Mouse (Mus musculus) left cerebral cortex, postnatal 4 days (tissue): Measurements from ENCODE around the gene Snapc5. TPM values are rescaled to one million over a fixed set of nuclear protein-coding genes. Genes with fewer than 3 reads are reported as not detected.
"Not testable (repeated sequence)": the region's sequence is repeated elsewhere in the genome, so short reads cannot be mapped to it uniquely, and the experiment has no call there.

Source experiments
- DNase-seq: peaks from one replicate; pipeline ENCODE4 v3.0.0-alpha.2; 2022
- intact Hi-C: fragments of 180-260 bp; cut with DNase I; formaldehyde crosslinking; loops from one replicate; pipeline ENCODE4 v1.15.1; 2025
- total RNA-seq, 2 experiments: library from RNA; stranded (reverse); gene quantifications; 2 replicates each; pipeline ENCODE4 v1.2.3; 2021

Gene Snapc5
- total RNA-seq, 2 experiments from 2014 or later = 18.3 to 18.8 TPM

- intact Hi-C loops = no loop called here
- DNase-seq = no peak
Observed at GRCm38 (mm10) chr9:64198068-64198762, 19.1 kb downstream of the Snapc5 start.

GRCm38 (mm10) chr9:64198763-64199418, 19.8 kb downstream of the Snapc5 start:
- intact Hi-C loops, DNase-seq: not testable (repeated sequence)

DNA sequence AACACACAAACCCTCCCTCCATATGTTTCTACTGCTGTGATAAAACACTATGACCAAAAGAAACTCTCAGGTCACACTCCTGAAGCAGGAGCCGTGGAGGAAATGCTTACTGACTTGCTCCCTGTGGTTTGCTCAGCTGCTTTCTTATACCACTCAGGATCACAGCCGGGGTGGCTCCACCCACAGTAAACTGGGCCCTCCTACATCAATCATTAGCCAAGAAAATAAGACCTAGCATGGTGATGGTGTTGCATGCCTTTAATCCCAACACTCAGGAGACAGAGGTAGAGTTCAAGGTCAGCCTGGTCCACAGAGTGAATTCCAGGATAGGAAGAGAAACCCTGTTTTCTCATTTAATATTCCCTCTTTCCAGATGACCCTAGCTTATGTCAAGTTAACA, 20.8 kb downstream of the Snapc5 start:
- DNase-seq = no peak
- intact Hi-C loops = loop anchor here (10.0 kb wide), 1 partner anchor 55 kb away; the partner anchor contains the start of gene Map2k1

DNA sequence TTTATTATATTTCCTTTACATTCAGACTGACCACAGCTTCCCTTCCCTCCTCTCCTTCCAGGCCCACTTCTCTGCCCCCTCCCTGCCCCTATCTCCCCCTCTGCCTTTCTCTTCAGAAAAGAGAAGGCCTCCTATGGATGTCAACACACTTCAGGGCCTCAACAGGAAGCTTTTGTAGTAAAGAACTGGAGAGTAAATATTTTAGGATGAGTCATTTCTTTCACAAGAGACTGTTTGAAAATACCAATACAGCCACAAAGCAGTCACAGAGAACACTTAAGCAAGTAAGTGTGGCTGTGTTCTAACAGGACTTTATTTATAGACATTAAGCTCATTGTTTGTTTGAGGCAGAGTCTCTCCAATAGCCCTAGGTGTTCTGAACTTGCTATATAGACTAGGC, 23.3 kb downstream of the Snapc5 start:
- intact Hi-C loops = loop anchor here (10.0 kb wide), 1 partner anchor 52 kb away; the partner anchor contains the start of gene Map2k1
- no peak for DNase-seq

DNA sequence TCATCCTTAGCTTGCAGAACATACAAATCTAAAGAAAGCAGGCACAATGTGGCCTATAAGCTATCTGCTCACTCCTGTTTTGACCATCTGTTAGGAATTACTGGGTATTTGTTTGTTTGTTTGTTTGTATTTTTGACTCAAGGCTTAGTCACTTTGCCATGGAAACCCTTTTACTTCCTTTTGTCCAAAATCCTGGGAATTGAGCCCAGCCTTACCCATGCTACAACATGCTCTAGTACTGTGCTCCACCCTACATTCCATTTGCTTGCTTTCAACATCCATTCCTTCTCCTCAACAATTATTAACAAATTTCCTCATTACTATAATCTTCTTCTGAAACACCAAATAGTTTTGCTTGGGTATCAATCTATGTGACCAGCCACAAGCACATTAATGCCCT, 23.8 kb downstream of the Snapc5 start:
- intact Hi-C loops = loop anchor here (10.0 kb wide), 1 partner anchor 52 kb away; the partner anchor contains the start of gene Map2k1

GRCm38 (mm10) chr9:64207509-64208084, 28.5 kb downstream of the Snapc5 start:
- DNase-seq = no peak
- intact Hi-C loops = loop anchor here (10.0 kb wide), 1 partner anchor 47 kb away; the partner anchor contains the start of gene Map2k1

More for the DNA sequence above, 23.8 kb downstream of the Snapc5 start:
- DNase-seq = no peak

DNA sequence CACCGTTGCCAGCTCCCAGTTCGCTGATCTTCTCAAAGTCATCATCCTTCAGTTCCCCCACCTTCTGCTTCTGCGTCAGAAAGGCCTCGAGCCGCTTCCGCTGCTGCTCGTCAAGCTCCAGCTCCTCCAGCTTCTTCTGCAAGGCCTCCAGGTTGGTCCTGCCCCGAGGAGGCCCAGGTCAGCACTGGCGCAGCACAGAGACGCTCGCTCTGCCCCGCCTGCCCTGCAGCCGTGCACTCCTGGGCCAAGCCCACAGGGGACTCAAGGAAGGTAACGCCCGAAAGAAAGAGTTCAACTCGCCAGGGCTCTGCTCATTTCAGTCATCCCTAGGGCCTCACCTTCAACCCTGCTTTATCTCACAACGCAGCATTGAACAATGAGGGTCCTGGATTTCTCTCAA, 35.4 kb downstream of the Snapc5 start:
- intact Hi-C loops = no loop called here
- DNase-seq = no peak

- intact Hi-C loops = no loop called here
- no peak for DNase-seq
Observed at GRCm38 (mm10) chr9:64216090-64216489, 37.0 kb downstream of the Snapc5 start.

DNA sequence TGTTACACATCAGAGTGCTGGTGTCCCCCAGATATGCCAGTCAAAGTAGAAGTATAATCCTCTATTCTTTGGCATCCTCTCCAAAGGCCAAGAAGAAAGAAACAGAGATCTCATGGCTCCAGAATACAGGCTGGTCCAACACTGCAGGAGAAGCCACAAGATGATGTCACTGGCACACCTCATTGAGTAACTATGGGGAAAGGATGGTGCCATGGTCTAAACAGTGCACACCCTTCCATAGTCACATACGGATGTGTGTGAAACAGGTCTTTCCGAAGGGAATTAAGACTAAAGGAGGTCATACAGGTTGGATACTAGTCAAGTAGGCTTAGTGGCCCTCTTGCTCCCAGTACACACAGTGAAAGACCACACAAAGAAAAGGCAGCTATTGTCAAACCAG, 37.6 kb downstream of the Snapc5 start:
- intact Hi-C loops = no loop called here
- no peak for DNase-seq

DNA sequence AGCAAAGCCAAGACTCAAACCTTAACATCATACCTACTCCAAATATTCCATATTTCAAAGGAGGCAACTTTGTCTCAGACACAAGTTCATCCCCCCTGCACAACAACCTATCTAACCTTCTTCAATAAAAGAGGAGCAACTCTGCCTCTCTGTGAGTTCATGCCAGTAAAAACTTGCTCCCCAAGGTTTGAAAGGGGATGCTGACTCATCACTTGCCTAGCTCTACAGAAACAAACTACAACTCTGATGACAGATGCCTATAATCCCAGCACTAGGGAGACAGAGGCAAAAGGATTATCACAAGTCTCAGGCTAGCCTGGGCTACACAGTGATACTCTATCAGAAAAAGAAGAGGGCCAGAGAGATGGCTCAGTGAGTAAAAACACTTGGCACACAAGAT, 38.8 kb downstream of the Snapc5 start:
- no peak for DNase-seq
- intact Hi-C loops = no loop called here

DNA sequence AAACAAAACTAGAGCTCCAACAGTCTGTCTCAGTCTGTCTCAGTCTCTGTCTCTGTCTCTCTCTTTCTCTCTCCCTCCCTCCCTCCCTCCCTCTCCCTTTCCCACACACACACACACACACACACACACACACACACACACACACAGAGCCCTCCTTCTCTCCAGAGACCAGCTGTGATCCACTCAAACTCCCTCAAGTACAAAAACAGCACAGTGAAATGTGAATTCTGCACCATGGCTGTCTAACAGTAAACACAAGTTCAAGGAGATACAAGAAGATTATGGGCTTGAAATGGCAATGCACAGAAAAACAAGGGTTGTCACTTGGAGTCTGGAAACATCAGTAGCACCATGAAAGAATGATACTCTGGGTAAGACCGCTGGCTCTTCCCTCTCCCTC, 40.2 kb downstream of the Snapc5 start:
- intact Hi-C loops = no loop called here
- DNase-seq = no peak

DNA sequence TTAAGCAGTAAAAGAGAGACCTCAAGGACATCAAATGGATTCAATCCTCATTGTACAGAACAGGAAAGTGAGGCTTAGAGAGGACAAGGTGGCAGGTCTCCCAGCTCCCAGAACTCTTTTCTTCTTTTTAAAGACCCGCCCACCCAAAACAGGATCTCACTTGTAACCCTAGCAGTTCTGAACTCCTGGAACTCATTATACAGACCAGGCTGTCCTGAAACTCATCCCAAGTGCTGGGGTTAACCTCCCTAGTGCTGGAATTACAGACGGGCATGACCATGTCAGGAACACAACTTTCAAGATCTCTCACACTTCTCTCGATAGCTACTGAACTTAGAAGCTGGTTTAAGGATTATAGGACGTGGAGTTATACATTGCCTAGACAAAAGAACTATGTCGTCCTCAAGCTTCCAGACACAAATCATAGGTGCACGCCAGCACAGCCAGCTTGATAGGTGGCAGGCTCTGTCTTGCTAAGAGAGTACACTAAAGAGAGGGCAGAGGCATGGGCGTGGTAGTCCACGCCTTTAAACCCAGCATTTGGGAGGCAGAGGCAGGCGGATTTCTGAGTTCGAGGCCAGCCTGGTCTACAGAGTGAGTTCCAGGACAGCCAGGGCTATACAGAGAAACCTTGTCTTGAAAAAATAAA, 40.8 kb downstream of the Snapc5 start:
- intact Hi-C loops = no loop called here
- no peak for DNase-seq

DNA sequence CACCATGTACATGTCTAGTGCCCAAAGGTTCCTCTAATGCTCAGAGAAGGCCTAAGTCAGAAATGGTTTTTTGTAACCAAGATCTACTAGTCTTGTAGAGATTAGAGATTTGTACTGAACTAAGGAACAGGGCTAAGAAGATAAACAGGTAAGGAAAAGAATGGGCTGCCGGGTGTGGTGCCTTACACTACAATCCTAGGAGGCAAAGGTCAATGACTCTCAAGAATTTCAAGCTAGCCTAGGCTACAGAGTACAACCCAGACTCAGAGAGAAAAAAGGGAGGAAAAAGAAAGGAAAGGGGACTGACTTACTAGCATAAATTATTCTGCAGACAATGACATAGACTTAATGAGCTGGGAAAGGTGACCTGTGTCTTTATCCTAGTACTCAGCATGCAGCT, 41.5 kb downstream of the Snapc5 start:
- no peak for DNase-seq
- intact Hi-C loops = no loop called here

GRCm38 (mm10) chr9:64221480-64221879, 42.4 kb downstream of the Snapc5 start:
- intact Hi-C loops = no loop called here
- DNase-seq = no peak

DNA sequence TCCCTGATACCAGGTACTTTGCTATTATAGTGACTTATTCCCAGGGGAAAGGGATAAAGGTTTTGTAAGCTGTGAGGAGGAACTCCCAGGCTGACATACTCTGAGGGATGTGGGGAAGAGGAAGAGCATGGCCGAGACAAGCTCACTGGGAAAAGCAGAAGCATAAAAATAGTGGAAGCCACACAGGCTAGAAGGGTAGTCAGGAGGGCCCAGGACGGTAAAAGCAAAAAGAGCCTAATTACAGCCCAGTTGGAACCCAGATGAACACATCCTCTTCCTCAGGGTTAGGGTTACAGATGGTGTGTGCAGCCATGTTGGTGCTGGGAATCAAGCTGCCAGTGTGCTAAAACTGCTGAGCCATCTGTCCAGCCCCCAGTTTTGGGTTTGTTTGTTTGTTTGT, 43.0 kb downstream of the Snapc5 start:
- DNase-seq = no peak
- intact Hi-C loops = no loop called here

GRCm38 (mm10) chr9:64225805-64226204, 46.7 kb downstream of the Snapc5 start:
- intact Hi-C loops = no loop called here
- DNase-seq = no peak

DNA sequence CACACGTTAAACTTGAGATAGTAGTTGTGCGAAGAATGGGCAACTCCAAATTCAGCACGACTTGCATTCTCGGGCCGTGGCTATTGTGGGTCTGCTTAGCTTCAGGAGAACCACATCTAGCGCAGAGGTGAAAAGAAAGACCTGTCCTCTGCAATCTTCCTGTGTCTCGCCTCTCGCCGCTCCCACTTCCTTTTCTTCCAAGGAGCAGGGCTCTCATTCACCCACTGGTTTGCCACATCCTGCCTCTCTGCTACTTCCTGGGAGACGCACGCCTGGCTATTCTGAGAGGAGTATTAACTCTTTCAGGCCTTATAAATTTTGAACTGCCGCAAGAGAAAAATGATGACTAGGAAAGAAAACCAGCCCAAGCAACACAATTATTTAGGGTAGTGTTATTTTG, 48.7 kb downstream of the Snapc5 start:
- intact Hi-C loops = no loop called here
- no peak for DNase-seq

DNA sequence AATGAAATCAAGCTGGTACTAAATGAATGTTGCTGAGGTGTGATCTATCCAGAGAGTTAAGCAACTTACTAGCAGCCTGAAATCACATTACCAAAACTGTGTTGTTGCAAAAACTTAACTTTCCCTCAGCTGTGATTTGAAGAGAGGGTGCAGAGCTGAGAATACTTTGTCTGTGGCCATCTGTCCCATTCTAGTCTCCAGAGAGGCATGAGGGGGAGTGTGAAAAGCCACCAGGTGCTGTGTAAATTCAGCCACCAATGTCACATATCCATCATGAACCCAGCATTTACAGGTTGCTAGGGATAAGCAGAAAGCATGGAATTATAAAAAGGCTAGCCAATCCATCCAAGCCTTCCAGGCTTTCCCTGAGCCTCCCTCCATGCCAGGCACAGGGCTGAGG, 49.9 kb downstream of the Snapc5 start:
- DNase-seq = no peak

DNA sequence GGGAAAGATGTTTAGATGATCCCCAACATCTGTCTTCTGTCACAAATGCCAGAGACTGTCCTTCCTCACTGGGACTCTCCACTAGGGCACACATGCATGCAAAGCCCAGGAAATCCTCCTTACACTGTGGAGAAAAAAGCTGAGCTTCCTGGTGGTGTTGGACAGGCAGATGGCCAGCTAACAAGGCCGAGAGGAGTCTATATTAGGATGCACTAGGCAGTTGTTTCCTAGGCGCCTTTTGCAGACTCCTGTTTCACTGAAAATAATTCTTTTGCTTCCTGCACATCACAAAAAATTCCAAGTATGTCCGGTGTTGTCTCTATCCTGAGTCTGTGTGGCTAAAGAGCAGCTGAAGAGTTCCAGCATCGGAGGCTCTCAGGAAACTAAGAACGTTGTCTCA, 52.1 kb downstream of the Snapc5 start:
- intact Hi-C loops = no loop called here
- no peak for DNase-seq

More for the DNA sequence above, 49.9 kb downstream of the Snapc5 start:
- intact Hi-C loops = no loop called here

GRCm38 (mm10) chr9:64231674-64232073, 52.6 kb downstream of the Snapc5 start:
- intact Hi-C loops = no loop called here

GRCm38 (mm10) chr9:64232257-64232957, 53.3 kb downstream of the Snapc5 start:
- intact Hi-C loops = no loop called here
- DNase-seq = peak; percentile 26

More at GRCm38 (mm10) chr9:64231674-64232073, 52.6 kb downstream of the Snapc5 start:
- DNase-seq = no peak
